Mouse (Mus musculus): ENCODE results near the gene Olfr645. TPM values are rescaled to one million over a fixed set of nuclear protein-coding genes. Genes with fewer than 3 reads are reported as not detected.

The Olfr645 gene
- polyA plus RNA-seq (2012; rRNA removed) = not detected in 2 replicates

DNA sequence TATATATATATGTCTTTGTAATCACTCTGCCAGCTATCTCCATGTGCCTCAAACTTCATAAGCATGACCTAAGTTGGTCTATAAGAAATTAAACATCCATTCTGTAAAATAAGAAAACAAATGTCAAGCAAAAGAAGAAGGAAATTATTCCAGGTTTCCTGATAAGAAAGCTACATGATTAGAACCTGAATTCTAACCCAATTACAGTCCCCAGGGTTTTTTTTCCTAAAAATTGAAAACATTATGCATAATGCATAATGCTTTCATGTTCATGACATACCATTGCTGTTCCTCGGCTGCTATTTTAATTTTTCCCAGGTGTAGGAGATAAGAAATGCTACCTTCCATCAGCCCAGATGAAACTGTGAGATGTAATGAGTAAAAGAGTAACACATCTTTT, at the start of gene Olfr645:
Olfr645 (minus strand) TSS at position 101 of the 400 bp plus-strand sequence.
- DNase-seq (ENCODE audit: extremely low spot score in 1 of 2, low spot score in 1 of 2) = no peak

DNA sequence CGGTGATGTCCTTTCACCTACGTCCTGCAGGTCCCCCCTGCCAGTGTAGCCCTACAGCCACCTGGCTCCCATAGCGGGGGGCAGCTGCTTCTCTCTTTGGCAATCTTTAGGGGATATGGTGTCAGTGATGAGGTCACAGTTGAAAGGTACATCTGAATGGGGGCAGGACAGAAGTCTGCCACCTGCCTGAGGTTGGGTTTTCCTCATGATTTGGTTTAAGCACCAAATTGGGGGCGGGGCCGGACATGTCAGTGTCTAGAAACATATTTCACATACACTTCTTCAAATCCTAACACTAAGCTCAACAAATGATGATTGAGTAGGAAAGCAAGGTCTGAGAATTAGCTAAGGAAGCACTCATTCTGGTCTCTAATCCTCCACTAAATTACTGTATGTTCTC, 44.5 kb upstream of the Olfr645 start, which contains the start of gene Ubqln5:
Ubqln5 (minus strand) TSS at position 101 of the 400 bp plus-strand sequence.
- no peak for DNase-seq (ENCODE audit: extremely low spot score in 1 of 2, low spot score in 1 of 2)

DNA sequence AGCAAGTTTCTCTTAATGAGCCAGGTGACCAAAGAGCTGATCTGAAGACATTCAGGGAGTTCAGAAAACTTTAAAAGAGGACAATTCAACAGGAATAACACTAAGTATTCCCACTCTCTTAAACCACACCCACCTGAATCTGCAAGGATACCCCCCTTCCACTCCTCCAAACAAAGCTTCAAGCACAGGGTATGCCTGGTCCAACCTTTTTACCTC, 19.4 kb upstream of the Olfr645 start, which contains the start of gene Olfr646:
Olfr646 (plus strand) TSS at position 117 of the 216 bp plus-strand sequence.
- no peak for DNase-seq (ENCODE audit: extremely low spot score in 1 of 2, low spot score in 1 of 2)

DNA sequence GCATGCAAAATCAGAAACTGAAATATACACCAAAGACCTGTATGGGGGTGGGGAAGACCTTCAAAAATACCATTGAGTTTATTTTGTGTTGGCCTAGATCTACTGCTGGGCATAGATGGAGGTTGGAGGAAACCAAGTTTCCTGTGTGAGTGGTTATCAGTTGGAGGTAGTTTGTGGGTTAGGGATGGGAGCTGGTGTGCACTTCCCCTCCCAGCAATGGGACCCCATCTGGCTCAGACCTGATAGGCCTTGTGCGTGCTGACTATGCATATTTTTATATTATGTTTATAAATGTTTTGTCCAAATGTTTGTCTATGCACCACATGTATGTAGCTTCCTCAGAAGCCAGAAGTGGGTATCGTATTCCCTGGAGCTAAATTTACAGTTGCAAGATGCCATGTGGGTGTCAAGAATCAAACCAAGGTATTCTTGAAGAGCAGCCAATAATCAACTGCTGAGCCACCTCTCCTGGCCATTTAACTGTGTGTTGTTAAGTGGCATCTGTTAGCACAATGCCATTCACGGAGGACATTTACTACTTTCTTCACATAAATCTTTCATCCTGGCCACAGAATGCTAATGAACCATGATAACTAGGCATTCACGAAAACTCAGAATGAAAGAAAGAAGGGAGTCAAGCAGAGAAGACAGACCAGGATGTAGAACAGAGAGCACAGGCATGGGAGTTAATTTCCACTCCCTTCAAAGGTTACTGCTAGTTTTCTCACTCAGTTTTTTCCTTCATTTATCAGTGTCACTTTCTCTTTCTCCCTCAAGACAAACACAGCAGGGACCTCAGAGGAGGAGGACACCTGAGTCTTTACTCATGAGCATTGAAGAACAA, 18.9 kb upstream of the Olfr645 start:
- DNase-seq (ENCODE audit: extremely low spot score in 1 of 2, low spot score in 1 of 2) = no peak

DNA sequence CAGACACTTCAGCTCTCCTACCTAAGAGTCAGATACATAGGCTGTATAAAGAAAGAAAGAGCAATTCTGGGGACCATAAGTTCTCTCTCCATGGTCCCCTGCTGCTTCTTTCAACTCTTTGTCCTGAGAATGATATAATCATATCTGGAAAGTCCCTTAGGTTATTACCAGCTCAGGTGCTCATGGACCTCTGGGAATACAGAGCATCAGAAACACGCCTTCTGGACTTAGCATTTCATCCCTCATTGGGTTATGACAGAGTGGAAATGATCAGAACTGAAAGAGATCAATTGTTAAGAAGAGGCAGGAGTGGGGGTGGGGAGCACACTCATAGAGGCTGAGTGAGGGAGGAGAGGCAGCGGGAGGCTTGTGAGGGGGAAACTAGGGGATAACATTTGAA, 13.5 kb downstream of the Olfr645 start, which contains the start of gene Olfr644:
Olfr644 (minus strand) TSS at position 101 of the 400 bp plus-strand sequence.
- no peak for DNase-seq (ENCODE audit: extremely low spot score in 1 of 2, low spot score in 1 of 2)

DNA sequence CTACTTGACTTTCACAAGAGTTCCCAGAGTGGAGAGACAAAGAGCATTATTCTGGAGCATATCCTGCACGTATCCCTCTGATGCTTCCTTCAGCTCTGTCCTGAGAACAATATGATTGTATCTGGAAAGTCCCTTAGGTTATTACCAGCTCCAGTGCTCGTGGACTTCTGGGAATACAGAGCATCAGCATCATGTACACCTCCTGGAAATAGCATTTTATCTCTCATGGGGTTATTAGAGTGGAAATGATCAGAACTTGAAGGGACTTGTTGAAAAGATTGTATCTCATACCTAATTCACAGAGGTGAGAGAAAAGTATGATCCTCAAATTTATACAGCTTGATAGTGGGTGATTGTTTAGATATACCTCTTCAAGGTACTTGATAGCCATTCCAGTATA, 23.9 kb downstream of the Olfr645 start, which contains the start of gene 4930516K23Rik:
4930516K23Rik (minus strand) TSS at position 101 of the 400 bp plus-strand sequence.
- no peak for DNase-seq (ENCODE audit: extremely low spot score in 1 of 2, low spot score in 1 of 2)

DNA sequence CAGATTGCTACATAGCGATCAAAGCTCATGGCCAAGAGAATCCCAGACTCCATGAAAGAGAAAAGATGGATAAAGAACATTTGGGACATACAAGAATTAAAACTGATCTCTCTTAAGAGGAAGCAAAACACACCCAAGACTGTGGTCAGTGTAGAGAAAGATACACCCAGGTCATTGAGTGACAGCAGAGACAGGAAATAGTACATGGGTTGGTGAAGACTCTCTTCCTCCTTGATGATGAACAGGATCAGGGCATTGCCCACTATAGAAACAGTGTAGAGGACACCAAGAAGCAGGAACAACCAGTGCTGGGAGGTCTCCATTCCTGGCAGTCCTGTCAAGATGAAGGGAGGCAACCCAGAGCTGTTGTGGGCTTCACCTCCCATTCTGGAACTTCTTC, 26.1 kb downstream of the Olfr645 start:
- no peak for DNase-seq (ENCODE audit: extremely low spot score in 1 of 2, low spot score in 1 of 2)

DNA sequence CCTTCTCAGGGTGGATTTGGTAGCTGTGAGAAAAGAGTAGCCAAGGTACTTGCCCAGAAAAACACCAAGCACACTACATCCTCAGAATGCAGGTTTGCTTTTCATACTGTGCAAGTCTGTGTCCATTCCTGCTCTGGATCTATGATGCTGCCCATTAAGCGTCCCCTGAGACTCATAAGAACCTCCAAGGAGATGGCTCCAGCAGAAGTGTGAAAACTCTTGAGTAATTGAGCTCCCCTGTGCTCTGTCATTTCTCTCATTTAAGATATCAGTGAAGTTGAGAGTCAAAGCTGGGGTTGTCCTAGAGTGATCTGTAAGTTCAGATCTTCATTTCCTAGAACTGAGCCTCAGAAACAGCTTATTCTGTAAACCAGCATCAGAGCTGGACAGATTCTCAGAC, 32.7 kb downstream of the Olfr645 start, which contains the start of gene Olfr642:
Olfr642 (minus strand) TSS at position 101 of the 400 bp plus-strand sequence.
- DNase-seq (ENCODE audit: extremely low spot score in 1 of 2, low spot score in 1 of 2) = no peak

DNA sequence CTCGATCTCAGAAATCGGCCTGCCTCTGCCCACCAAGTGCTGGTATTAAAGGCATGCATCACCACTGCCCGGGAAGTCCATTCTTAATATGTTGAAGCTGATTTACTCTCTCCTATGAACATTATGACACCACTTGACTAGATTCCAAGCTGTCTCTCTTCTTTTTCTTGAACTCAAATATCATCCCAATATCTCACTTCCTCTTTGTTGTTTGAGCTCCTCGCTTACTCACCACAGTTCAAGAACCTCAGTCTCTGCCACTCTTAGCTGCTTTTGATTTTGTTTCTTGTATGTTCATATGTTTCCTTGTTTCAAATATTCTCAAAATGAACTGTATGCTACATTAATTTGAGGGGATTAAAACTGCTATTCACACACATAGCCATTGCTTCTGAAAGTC, 34.5 kb downstream of the Olfr645 start:
- DNase-seq (ENCODE audit: extremely low spot score in 1 of 2, low spot score in 1 of 2) = no peak

DNA sequence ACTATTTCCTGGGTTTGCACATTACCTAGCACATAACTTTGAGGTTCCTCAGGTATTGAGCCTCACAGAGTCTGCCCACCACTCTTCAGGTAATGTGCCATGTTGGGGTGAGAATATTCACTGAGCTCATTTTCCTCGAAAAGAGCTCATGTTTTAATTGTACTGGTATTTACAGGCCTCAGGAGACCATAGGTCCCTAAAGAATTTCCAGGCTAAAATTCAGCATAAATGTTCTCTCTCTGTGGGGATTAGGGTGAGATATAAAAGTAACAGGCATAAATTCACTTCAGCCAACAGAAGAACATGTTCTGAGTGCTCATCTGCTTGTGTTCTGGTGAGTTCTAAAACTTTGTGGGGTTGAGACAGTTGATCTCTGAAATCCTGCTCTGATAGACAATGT, 50.1 kb downstream of the Olfr645 start, which contains the start of gene Olfr641:
Olfr641 (plus strand) TSS at position 301 of the 400 bp plus-strand sequence.
- DNase-seq (ENCODE audit: extremely low spot score in 1 of 2, low spot score in 1 of 2) = no peak

Other genes with a start within 250 kb of the Olfr645 start
- not detected in 2 replicates for gene Hbb-bh2, start 244.9 kb downstream of the Olfr645 start, polyA plus RNA-seq (2012; rRNA removed)
- gene Hbb-bh1, start 242.3 kb downstream of the Olfr645 start, polyA plus RNA-seq (2012; rRNA removed) = 2.1 and 9.1 TPM in 2 replicates
- 20.5 and 59.2 TPM in 2 replicates for gene Hbb-y, start 232.2 kb downstream of the Olfr645 start, polyA plus RNA-seq (2012; rRNA removed)
- gene Olfr66, start 199.2 kb downstream of the Olfr645 start, polyA plus RNA-seq (2012; rRNA removed) = not detected in 2 replicates
- gene Olfr64, start 191.0 kb downstream of the Olfr645 start, polyA plus RNA-seq (2012; rRNA removed) = not detected in 2 replicates
- gene Olfr65, start 182.0 kb downstream of the Olfr645 start, polyA plus RNA-seq (2012; rRNA removed) = not detected in 2 replicates
- gene Olfr631, start 156.6 kb downstream of the Olfr645 start, polyA plus RNA-seq (2012; rRNA removed) = not detected in 2 replicates
- not detected in 2 replicates for gene Olfr632, start 151.1 kb downstream of the Olfr645 start, polyA plus RNA-seq (2012; rRNA removed)
- not detected in 2 replicates for gene Olfr633, start 141.0 kb downstream of the Olfr645 start, polyA plus RNA-seq (2012; rRNA removed)
- not detected in 2 replicates for gene Olfr635, start 114.3 kb downstream of the Olfr645 start, polyA plus RNA-seq (2012; rRNA removed)
- not detected in 2 replicates for gene Olfr638, start 86.7 kb downstream of the Olfr645 start, polyA plus RNA-seq (2012; rRNA removed)
- gene Olfr639, start 68.2 kb downstream of the Olfr645 start, polyA plus RNA-seq (2012; rRNA removed) = not detected in 2 replicates
- gene Olfr640, start 59.9 kb downstream of the Olfr645 start, polyA plus RNA-seq (2012; rRNA removed) = 0.11 TPM in 1 of 2 replicates, not detected in the other
- gene Olfr641, start 50.0 kb downstream of the Olfr645 start, polyA plus RNA-seq (2012; rRNA removed) = not detected in 2 replicates
- gene Olfr642, start 32.8 kb downstream of the Olfr645 start, polyA plus RNA-seq (2012; rRNA removed) = not detected in 2 replicates
- not detected in 2 replicates for gene 4930516K23Rik, start 24.0 kb downstream of the Olfr645 start, polyA plus RNA-seq (2012; rRNA removed)
- gene Olfr644, start 13.6 kb downstream of the Olfr645 start, polyA plus RNA-seq (2012; rRNA removed) = 0.02 TPM in 1 of 2 replicates, not detected in the other
- gene Olfr646, start 19.4 kb upstream of the Olfr645 start, polyA plus RNA-seq (2012; rRNA removed) = not detected in 2 replicates
- not detected in 2 replicates for gene Ubqln5, start 44.4 kb upstream of the Olfr645 start, polyA plus RNA-seq (2012; rRNA removed)
- gene Olfr643, start 51.9 kb upstream of the Olfr645 start, polyA plus RNA-seq (2012; rRNA removed) = not detected in 2 replicates
- not detected in 2 replicates for gene Ubqln3, start 57.8 kb upstream of the Olfr645 start, polyA plus RNA-seq (2012; rRNA removed)
- not detected in 2 replicates for gene Ubqlnl, start 65.1 kb upstream of the Olfr645 start, polyA plus RNA-seq (2012; rRNA removed)
- gene Olfm5, start 79.4 kb upstream of the Olfr645 start, polyA plus RNA-seq (2012; rRNA removed) = 0.06 and 0.82 TPM in 2 replicates
- 0.08 and 0.16 TPM in 2 replicates for gene Olfr648, start 97.9 kb upstream of the Olfr645 start, polyA plus RNA-seq (2012; rRNA removed)
- gene Olfr649, start 110.5 kb upstream of the Olfr645 start, polyA plus RNA-seq (2012; rRNA removed) = 0.23 TPM in 1 of 2 replicates, not detected in the other
- 0.56 and 1.0 TPM in 2 replicates for gene Trim6, start 133.3 kb upstream of the Olfr645 start, polyA plus RNA-seq (2012; rRNA removed)
- 4.0 and 4.1 TPM in 2 replicates for gene Trim34a, start 159.0 kb upstream of the Olfr645 start, polyA plus RNA-seq (2012; rRNA removed)
- gene Trim5, start 202.6 kb upstream of the Olfr645 start, polyA plus RNA-seq (2012; rRNA removed) = 0.65 and 0.72 TPM in 2 replicates
- gene Trim12a, start 230.0 kb upstream of the Olfr645 start, polyA plus RNA-seq (2012; rRNA removed) = 5.0 and 6.0 TPM in 2 replicates
- 0.04 TPM in 1 of 2 replicates, not detected in the other for gene Trim34b, start 244.0 kb upstream of the Olfr645 start, polyA plus RNA-seq (2012; rRNA removed)

Measured in frontal cortex, adult 2 months (tissue).